Mouse (Mus musculus): ENCODE results near the gene Pten. TPM values are rescaled to one million over a fixed set of nuclear protein-coding genes. Genes with fewer than 3 reads are reported as not detected.

Gene Pten
- total and polyA plus RNA-seq, 3 experiments, result 24.1 to 41.5 (median 36.8) TPM

DNA sequence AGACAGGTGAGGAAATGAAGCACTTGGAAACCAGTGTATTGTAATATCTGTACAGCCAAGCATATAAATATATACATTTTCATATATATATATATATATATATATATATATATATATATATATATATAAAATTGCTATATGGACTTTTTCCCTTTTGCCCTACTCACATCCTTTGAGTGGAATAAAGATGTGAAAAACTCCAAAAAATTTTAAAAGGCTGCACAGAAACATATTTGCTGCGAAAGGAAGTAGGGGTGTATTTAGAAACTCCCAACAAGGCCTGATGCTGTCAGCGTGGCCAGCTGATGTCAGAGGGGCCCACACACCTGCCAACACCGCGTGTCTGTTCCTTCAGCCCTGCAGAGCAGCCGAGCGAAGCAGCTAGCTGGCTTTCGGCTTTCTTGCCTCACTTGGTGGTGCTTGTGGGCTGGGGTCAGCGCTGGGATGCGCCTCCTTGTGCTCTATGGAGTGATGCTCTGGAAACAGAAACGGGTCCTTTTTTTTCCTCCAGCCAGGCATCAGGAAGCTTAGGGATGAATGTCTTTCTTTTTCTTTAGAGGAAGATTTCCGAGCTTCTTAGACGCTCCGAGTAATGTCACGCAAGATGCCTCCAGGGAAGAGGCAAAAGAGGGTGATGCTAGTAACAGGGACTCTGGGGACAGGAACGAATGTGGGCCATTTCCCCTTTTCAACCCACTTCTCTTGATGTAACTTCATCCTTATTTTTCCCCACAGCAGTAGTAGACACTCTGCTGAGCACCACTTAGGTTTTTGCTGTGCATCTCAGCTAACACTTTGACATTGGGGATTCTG is 2.9 kb upstream of the Pten start:
- peaks cover 0 to 17% of the 10 kb centered on the region in 2 experiments; a peak in 2 of 4 replicates for H3K4me1 ChIP-seq (ENCODE audit: control insufficient read depth in 1 of 2, insufficient read depth in 2 of 2)
- peak overlapping the region; percentile 87 for H3K27ac ChIP-seq (ENCODE audit: insufficient read depth, low read depth)
- H3K9ac ChIP-seq (ENCODE audit: insufficient read depth, low read depth), result peak overlapping the region; percentile 84
- H3K36me3 ChIP-seq (replicated peaks in 1 of 2; ENCODE audit: control insufficient read depth in 1 of 2, insufficient read depth in 1 of 2, low read length in 1 of 2), result no peaks in the 10 kb centered on the region
- TF ChIP-seq CHD2 (IDR thresholded peaks at IDR 0.05; ENCODE audit: low read length) (peak; percentile 62; the same call in 1 of the 2 replicates), IRF4 (IDR thresholded peaks at IDR 0.05; ENCODE audit: low read depth, low read length) (peak; percentile 34; the same call in 1 of the 2 replicates), POLR2AphosphoS2 (IDR thresholded peaks at IDR 0.05; ENCODE audit: low read depth, low read length) (0 out of 2 replicates have a peak, but pooled peaks have one; percentile 41), RAD21 (IDR thresholded peaks at IDR 0.05; ENCODE audit: low read depth, low read length) (no peak; the same call in 1 of the 2 replicates), RCOR1 (conservative IDR thresholded peaks at IDR 0.05; ENCODE audit: low read depth, low read length) (0 out of 2 replicates have a peak, but pooled peaks have one; percentile 52), TBP (conservative IDR thresholded peaks at IDR 0.05; ENCODE audit: low read depth, low read length) (0 out of 2 replicates have a peak, but pooled peaks have one; percentile 45), MYC (IDR thresholded peaks at IDR 0.05; ENCODE audit: low read depth, low read length) (peak; percentile 94), POLR2A (IDR thresholded peaks at IDR 0.05; ENCODE audit: low read depth, low read length) (peak; percentile 62), MAX (IDR thresholded peaks at IDR 0.05; ENCODE audit: low read length) (peak; percentile 93), MAZ (IDR thresholded peaks at IDR 0.05; ENCODE audit: low read depth, low read length) (peak; percentile 67; the same call in 1 of the 2 replicates), ETS1 (conservative IDR thresholded peaks at IDR 0.05; ENCODE audit: low read depth, low read length) (peak; percentile 92), ZC3H11A (IDR thresholded peaks at IDR 0.05; ENCODE audit: low read depth, low read length) (no peak), USF2 (conservative IDR thresholded peaks at IDR 0.05; ENCODE audit: low read depth, low read length) (no peak), BHLHE40 (IDR thresholded peaks at IDR 0.05; ENCODE audit: low read depth, low read length) (peak; percentile 90), TCF12 (IDR thresholded peaks at IDR 0.05; ENCODE audit: low read depth, low read length) (peak; percentile 90), SIN3A (IDR thresholded peaks at IDR 0.05; ENCODE audit: low read length) (peak; percentile 94), MXI1 (IDR thresholded peaks at IDR 0.05; ENCODE audit: low read depth, low read length) (peak; percentile 97), MEF2A (IDR thresholded peaks at IDR 0.05; ENCODE audit: borderline replicate concordance, low read depth, low read length) (peak; percentile 74; the same call in 1 of the 2 replicates), SMC3 (IDR thresholded peaks at IDR 0.05; ENCODE audit: low read depth, low read length) (no peak), ZMIZ1 (IDR thresholded peaks at IDR 0.05; ENCODE audit: low read depth, low read length) (peak; percentile 63), PAX5 (IDR thresholded peaks at IDR 0.05; ENCODE audit: low read length) (no peak), JUN (IDR thresholded peaks at IDR 0.05; ENCODE audit: insufficient read depth, low read depth, low read length) (no peak; the same call in 1 of the 2 replicates), KAT2A (IDR thresholded peaks at IDR 0.05; ENCODE audit: insufficient replicate concordance, low read length) (no peak), CHD1 (IDR thresholded peaks at IDR 0.05; ENCODE audit: low read depth, low read length) (peak; percentile 82; the same call in 1 of the 2 replicates), EP300 (IDR thresholded peaks at IDR 0.05; ENCODE audit: low read length) (peak; percentile 74), MAFK (IDR thresholded peaks at IDR 0.05; ENCODE audit: insufficient replicate concordance, low read length) (0 out of 2 replicates have a peak, but pooled peaks have one; percentile 10), USF1 (IDR thresholded peaks at IDR 0.05; ENCODE audit: low read depth, low read length) (no peak)
- peak overlapping the region; percentile 62 to 75 (median 66) for H3K4me3 ChIP-seq (replicated peaks in 1 of 3; ENCODE audit: low read depth in 2 of 3, low read length in 2 of 3, poor library complexity in 1 of 3)
- DNase-seq (ENCODE audit: extremely low read depth), result peak; percentile 92
- dilution Hi-C loops (cut with MboI; ENCODE audit: extremely low pct_ligation_motif_present, extremely low pct_unique_long_range_greater_than_20kb, low sequenced_read_pairs) (no loop called here), in situ Hi-C loops (cut with MboI; ENCODE audit: low pct_ligation_motif_present, low pct_unique_long_range_greater_than_20kb, low sequenced_read_pairs) (loop anchor here (25.0 kb wide), 1 partner anchor 358 kb away; no protein-coding TSS in a partner anchor)
- H3K4me2 ChIP-seq (ENCODE audit: insufficient read depth, low read depth, poor library complexity, severe bottlenecking), result peak overlapping the region; percentile 95
- peaks cover 18% of the 10 kb centered on the region for H3K79me2 ChIP-seq (replicated peaks; ENCODE audit: control insufficient read depth, extremely low read depth, insufficient read depth, poor library complexity, severe bottlenecking)
- H3K27me3 ChIP-seq (replicated peaks), result no peaks in the 10 kb centered on the region
- H3K9me3 ChIP-seq (replicated peaks; ENCODE audit: low read length), result no peaks in the 10 kb centered on the region
